Mouse (Mus musculus): Measurements from ENCODE around the gene Atp5f1.

GRCm38 (mm10) chr3:105908976-105909375, 50.9 kb downstream of the Atp5f1 start:
- TF ChIP-seq CTCF (IDR thresholded peaks at IDR 0.05; ENCODE audit: low read depth, low read length) (no peak), POLR2A (IDR thresholded peaks at IDR 0.05; ENCODE audit: borderline replicate concordance, low read depth, low read length) (no peak)
